Mouse (Mus musculus) cerebellum, adult 2 months (tissue): Measurements from ENCODE around the gene Tmem11. TPM values are rescaled to one million over a fixed set of nuclear protein-coding genes. Genes with fewer than 3 reads are reported as not detected.

ENCODE experiments used
- DNase-seq, 2 experiments: peaks; one replicate each; pipeline ENCODE4 v3.0.0; 2021
- H3K27ac ChIP-seq: fragments of 200-500 bp; 2 replicates; pipeline ENCODE4 v1.5.1; 2012; ENCODE audit warnings: low read length, control low read depth, inconsistent platforms; ENCODE audit not compliant: insufficient read depth
- H3K27me3 ChIP-seq: fragments of 200-500 bp; 2 replicates; pipeline ENCODE4 v1.6.1; 2012; ENCODE audit warnings: inconsistent platforms, mild to moderate bottlenecking, low read length, moderate library complexity; ENCODE audit not compliant: control insufficient read depth, insufficient read depth
- H3K4me1 ChIP-seq: fragments of 200-500 bp; 2 replicates; pipeline ENCODE4 v1.6.1; 2011; ENCODE audit warnings: low read length; ENCODE audit not compliant: control insufficient read depth, insufficient read depth
- H3K4me3 ChIP-seq: fragments of 200-500 bp; replicated peaks from 2 replicates; pipeline ENCODE3; 2011; ENCODE audit warnings: mild to moderate bottlenecking, low read depth, low read length, control low read depth; ENCODE audit not compliant: insufficient read depth
- CTCF ChIP-seq: fragments of 200-500 bp; IDR thresholded peaks from 2 replicates; pipeline ENCODE4 v1.5.1; 2011; ENCODE audit warnings: low read depth, mild to moderate bottlenecking, control low read depth, low read length, moderate library complexity, borderline replicate concordance; ENCODE audit not compliant: insufficient read depth
- POLR2A ChIP-seq: fragments of 200-500 bp; IDR thresholded peaks from 2 replicates; pipeline ENCODE4 v1.6.1; 2011; ENCODE audit warnings: low read length, control low read depth, borderline replicate concordance; ENCODE audit not compliant: insufficient read depth
- WGBS: fragments of 180-500 bp; shearing (Covaris S2); methylation state at CpG from one replicate; pipeline ENCODE4 v1.1.7; 2018; 5-methylcytosine and 5-hydroxymethylcytosine counted together
- polyA plus RNA-seq: library from polyadenylated mRNA; depleted of rRNA; stranded (reverse); fragments of >200 nt; gene quantifications from 2 replicates; pipeline ENCODE4 v1.2.3, GENCODE M21; 2012

Tmem11 gene
- polyA plus RNA-seq, 1 experiment = 62.7 TPM

DNA sequence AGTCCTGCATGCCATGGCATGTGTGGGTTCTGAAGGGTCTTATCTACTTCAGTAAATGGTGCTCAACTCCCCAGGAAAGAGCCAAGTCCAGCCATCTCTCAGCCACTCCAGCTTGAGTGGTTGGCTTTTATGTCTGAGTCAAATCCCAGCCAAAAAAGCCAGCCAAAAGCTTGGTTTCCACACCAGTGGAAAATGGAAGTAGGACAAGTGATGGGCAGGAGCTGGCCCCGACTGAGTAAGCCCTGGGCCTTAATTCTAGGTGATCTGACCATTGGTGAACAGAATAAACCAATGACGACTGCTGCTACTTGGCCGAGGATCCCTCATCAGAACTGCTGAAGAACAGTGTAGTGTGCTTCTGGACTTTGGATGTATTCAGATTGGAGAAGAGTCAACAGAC, 11.6 kb downstream of the Tmem11 start:
- H3K4me1 ChIP-seq = peaks cover 38% of the 10 kb centered on the region
- H3K27ac ChIP-seq = no peak overlapping the region
- WGBS = 12% methylated on average over 3 of the region's 3 CpGs
- H3K27me3 ChIP-seq = no peaks in the 10 kb centered on the region
- no peak overlapping the region for H3K4me3 ChIP-seq
- DNase-seq = peak in 1 of 2 experiments; percentile 56
- TF ChIP-seq CTCF (no peak), POLR2A (no peak)

DNA sequence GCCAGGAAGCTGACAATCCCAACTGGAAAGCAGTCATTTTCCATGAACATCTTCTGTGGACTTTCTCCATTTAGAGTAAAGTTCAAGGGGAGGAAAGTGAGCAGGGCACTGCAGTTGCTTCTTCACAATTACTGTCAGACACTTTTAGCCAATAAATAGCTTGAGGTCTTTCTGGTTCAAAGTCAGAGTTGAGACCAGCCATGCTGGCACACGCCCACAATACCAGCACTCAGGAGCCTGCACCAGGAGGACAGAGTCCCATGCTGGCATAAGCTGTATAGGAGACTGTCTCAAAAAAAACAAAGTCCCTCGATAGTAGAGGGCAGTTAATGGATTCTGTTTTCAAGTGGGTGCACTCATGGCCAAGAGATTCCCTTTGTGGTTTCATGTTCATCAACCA, 13.1 kb downstream of the Tmem11 start:
- WGBS = 41% methylated on average over 2 of the region's 2 CpGs
- no peak for DNase-seq
- Histone ChIP-seq H3K4me1 (peaks cover 38% of the 10 kb centered on the region), H3K27me3 (no peaks in the 10 kb centered on the region), H3K4me3 (no peak overlapping the region), H3K27ac (no peak overlapping the region)
- TF ChIP-seq POLR2A = no peak
- no peak for TF ChIP-seq CTCF

DNA sequence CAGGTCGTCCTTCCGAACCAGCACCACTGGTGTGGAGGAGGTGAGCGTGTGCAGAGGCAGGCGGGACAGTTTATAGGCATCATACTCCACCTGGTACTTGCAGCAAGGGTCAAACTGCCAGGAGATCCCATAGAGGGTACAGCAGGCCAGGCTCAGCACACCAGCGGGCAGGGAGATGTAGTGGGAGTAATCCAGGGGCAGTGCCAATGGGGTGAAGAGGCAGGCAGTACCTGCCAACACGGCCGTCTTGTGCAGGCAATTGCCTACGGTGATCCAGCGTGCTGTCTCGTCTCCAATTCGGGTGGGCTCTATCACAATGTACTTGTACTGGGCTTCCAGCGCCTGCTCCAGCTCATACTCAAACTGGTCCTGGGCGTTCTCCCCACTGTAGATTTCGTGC, 14.2 kb downstream of the Tmem11 start:
- no peak for TF ChIP-seq CTCF
- TF ChIP-seq POLR2A = no peak

DNA sequence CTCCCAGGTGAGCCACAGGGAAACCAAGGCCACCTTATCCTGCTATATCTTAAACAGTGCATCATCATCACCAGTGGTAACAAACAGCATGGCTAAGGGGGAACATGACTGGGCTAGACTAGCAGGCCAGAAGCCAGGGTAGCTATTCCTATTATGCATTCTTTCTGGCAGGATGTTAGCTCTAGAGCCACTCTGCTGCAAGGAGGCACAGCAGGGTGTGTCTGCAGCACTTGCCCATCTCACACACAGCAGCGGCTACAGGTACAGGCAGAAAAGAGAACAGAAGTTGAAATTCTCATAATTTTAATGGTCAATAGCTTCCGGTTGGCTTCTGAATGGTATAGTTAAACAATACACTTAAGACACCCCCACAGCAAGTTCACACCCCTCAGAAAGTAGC, 14.9 kb downstream of the Tmem11 start:
- Histone ChIP-seq H3K4me3 (no peak overlapping the region), H3K27ac (no peak overlapping the region), H3K27me3 (no peaks in the 10 kb centered on the region), H3K4me1 (peaks cover 36% of the 10 kb centered on the region)
- TF ChIP-seq POLR2A = no peak
- no peak for TF ChIP-seq CTCF
- DNase-seq = peak; percentile 40 to 60
- 44% methylated on average over 2 of the region's 2 CpGs for WGBS

More for the DNA sequence above, 14.2 kb downstream of the Tmem11 start:
- WGBS = 55% methylated on average over 14 of the region's 14 CpGs
- H3K4me1 ChIP-seq = peaks cover 36% of the 10 kb centered on the region
- no peak overlapping the region for H3K4me3 ChIP-seq
- H3K27ac ChIP-seq = no peak overlapping the region
- no peak for DNase-seq
- no peaks in the 10 kb centered on the region for H3K27me3 ChIP-seq

DNA sequence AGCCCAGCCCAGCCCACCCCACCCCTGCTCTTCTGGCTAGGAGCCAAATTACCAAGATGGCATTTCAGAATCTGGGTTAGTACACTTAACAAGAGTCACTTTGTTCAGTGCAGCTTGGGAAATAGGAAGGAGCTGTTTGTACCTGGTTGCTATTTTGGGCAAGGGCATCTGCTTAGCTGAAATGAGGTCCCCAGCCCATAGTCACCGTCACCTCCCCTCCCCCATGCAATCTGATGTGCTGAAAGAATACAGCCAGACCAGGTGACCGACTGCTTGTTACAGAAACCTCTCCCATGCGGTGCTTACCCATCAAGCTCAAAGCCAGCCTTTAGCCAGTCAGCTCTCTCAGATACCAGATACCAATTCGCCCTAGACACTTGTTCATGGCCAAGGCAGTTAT, 15.9 kb downstream of the Tmem11 start:
- no peak overlapping the region for H3K27ac ChIP-seq
- WGBS = 33% methylated on average over 4 of the region's 4 CpGs
- DNase-seq = peak; percentile 40 to 48
- H3K27me3 ChIP-seq = no peaks in the 10 kb centered on the region
- H3K4me3 ChIP-seq = no peak overlapping the region
- TF ChIP-seq POLR2A (no peak), CTCF (no peak)
- peaks cover 39% of the 10 kb centered on the region for H3K4me1 ChIP-seq

DNA sequence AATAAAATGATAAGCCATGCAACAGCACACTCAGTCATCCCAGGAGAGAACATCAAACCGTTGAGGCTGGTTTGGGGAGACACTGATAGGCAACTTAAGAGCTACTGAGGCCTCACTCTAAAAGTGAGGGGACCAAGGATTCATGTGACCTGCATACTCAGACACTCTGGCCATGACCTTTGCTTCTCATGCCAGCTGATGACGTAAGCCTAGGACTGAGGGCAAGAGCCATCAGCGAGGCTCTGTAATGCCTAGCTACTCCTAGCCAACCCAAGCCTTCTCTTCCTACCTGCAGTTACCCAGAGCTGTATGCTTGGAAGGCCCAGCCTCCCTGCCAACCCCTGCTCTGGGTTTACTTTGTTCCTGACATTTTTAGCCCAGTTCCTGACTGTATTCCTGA, 17.1 kb downstream of the Tmem11 start:
- Histone ChIP-seq H3K27ac (no peak overlapping the region), H3K4me1 (peaks cover 31% of the 10 kb centered on the region), H3K27me3 (no peaks in the 10 kb centered on the region), H3K4me3 (no peak overlapping the region)
- WGBS = 77% methylated on average over 3 of the region's 3 CpGs
- no peak for TF ChIP-seq CTCF
- no peak for TF ChIP-seq POLR2A
- no peak for DNase-seq

DNA sequence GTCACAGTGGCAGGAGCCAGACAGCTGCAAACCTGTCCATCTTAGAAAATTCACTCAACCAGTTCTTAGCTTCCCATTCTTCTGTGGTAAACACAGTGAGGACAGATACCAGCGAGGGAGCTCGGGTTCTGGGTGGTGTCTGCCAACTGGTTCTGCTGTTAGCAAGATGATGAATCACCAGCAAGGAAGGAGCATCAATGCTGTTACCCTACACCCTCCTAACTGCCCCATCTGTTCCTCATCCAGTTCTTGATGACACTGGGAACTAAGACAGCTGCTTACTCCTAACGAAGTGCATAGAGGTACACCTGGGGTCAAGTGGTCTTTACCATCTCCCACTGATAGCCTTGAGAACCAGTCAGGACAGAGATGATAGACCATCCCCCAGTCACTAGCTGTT, 22.5 kb downstream of the Tmem11 start:
- TF ChIP-seq CTCF = no peak
- no peak for TF ChIP-seq POLR2A
- Histone ChIP-seq H3K4me1 (0 out of 2 replicates have a peak, but pooled peaks cover 3% of the 10 kb centered on the region), H3K4me3 (no peak overlapping the region), H3K27me3 (no peaks in the 10 kb centered on the region), H3K27ac (no peak overlapping the region)
- WGBS = 67% methylated on average over 3 of the region's 3 CpGs
- DNase-seq = no peak

DNA sequence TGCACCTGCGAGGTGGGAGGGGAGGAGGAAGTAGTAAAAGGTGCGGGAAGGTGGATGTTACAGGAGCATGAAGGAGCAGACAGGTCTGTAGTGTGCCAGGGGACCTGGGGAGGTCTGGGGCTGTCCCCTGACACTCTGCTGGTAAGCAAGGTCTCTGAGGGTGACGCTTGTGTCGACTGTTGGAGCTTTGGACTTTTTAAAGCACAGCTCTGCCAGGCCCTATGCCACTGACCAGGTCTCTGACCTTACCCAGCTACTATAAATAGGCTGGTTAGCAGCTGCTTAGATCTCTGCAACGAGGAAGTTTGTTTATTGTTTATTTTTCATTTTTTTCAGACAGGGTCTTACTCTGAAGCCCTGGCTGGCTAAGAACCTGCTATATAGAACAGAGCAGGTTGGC, 33.7 kb downstream of the Tmem11 start:
- 69% methylated on average over 5 of the region's 5 CpGs for WGBS
- Histone ChIP-seq H3K4me1 (0 out of 2 replicates have a peak, but pooled peaks cover 7% of the 10 kb centered on the region), H3K27me3 (no peaks in the 10 kb centered on the region), H3K4me3 (no peak overlapping the region), H3K27ac (no peak overlapping the region)
- TF ChIP-seq CTCF = no peak
- TF ChIP-seq POLR2A = no peak
- no peak for DNase-seq
